Mouse (Mus musculus) retina, adult 2 months (tissue): ENCODE results near the gene Lrrc1.

Experiments used
- DNase-seq: peaks from one replicate; pipeline ENCODE4 v3.0.0-alpha.2; 2012; ENCODE audit warnings: low read depth, low spot score

Lrrc1 gene

DNA sequence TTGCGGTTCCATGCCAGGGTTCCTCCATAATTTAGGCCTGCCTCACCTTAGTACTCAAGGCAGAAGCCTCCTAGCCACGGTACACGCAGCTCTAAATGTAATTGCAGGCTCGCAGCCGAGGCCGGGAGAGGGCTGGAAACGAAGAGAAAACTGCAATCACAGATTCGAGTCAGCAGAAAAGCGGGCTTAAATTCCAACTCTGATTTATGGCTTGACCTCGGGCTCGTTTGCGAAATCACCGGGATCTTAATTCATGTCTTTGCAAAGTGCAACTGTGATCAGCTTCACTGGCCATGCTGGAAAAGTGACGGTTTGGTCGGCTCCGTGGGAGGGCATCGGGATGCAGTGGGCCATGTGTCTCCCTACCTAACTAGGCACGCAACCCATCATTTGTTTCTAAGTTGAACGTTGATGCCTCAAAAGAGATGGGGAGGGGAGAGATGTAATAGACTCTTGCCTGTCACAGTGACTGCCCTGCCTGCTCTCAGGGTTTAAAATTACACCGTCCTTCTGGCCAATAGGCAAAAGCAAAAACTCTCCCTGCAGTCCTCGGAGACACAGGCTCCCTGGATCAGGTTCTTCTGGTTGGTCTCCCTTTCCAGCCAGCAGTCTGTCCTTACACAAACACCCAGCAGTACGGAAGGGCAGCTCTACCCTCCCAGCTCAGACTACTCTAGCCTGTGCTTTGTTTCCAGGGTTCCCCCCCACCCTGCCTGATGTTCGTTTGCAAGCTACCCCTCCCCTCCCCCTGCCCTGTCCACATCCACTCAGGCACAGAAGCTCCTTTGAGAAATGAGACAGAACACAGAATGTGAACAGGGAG lies 117.2 kb downstream of the Lrrc1 start:
- no peak for DNase-seq

DNA sequence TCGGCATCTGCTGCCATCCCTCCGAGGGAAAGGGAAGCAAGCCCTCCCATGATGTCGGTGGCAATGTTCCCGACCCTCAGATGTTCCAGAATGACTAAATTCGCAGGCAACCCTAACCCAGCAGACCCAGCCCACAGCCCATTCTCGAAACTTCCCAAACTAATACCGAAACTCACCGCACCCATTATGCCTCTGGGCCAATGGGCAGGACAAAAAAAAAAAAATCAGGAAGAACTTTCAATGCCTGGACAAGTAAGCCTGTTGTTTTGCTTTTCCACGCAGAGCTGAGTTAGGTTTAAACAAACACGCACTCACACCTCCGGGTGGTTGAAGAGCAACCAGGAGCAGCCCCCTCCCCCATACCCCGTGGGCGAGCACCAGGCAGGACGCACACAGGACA lies 118.6 kb downstream of the Lrrc1 start:
- no peak for DNase-seq

DNA sequence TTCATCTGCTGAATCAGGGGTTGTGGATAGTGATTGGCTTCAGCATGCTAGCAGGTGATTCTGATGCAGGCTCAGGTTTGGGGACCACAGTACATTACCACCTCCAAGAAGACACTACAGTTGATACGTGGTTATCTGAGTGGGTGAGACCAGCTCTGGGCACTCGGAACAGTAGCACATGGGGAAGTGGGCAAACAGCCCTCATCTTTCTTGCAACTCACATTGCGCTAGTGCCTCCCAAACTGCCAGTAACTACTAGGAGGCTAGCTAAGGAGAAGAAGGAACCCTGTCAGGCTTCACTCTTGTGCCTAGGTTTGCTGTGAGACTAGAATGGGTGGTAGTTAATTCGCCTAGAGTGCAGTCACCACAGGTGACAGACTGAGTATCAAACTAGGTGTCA lies 119.1 kb downstream of the Lrrc1 start:
- DNase-seq, result no peak

GRCm38 (mm10) chr9:77420200-77420585 lies 124.5 kb downstream of the Lrrc1 start:
- DNase-seq, result no peak

- DNase-seq, result no peak
Observed at GRCm38 (mm10) chr9:77419501-77420199, 125.0 kb downstream of the Lrrc1 start.

DNA sequence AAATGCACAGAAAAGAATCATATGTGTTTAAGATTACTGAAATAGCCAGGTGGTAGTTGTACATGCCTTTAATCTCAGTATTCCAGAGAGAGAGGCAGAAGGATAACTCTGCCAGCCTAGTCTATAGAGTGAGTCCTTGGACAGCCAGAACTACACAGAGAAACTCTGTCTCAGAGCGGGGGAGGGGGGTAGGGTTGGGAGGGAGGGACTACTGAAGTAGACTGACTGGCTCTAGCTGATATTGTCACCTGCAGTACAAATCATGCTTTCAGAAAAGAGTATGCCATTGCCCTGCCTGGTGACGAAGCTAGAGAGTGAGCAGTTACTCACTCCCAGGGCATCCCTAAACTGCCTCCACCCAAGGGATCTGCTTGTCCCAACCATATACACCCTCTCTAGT lies 125.9 kb downstream of the Lrrc1 start:
- DNase-seq, result no peak

DNA sequence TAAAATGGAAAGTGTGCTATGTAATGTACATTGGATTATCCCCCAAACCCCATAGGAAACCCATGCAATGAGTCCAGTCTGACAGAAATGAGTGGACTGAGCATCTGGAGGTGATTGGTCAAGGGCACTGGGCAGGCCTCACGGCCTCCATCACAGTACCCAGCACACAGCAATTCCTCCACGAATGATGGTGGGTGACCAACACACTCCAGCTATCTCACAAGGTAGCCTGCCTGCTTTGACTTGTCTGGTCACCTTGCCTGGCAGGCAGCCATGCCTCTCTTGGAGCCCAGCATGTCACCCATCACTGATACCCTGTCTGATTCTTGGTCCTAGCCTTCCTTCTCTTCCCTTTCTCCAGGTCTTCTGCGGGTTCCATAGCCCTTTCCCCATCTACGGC lies 128.2 kb downstream of the Lrrc1 start:
- no peak for DNase-seq

DNA sequence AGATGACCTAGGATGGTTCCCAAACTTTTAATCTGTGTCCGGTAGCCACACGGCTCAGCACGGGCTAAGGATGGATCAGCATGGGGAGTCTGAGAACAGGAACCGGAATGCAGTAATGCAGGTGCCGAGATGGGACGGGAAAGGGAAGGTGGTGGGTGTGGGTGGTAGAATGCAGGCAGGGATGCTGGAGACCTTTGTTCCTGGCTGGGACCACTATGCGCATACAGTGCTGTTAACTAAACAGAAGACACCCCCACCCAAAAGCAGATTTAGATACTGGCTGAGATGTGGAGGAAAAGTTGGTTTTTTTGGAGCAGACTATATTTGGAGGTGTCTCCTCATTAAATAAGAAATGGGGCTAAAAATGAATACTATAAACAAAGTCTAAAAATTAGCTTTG lies 128.7 kb downstream of the Lrrc1 start:
- DNase-seq, result no peak

- DNase-seq, result no peak
Observed at GRCm38 (mm10) chr9:77411830-77412425, 132.7 kb downstream of the Lrrc1 start.

- DNase-seq, result no peak
Observed at GRCm38 (mm10) chr9:77410968-77411367, 133.7 kb downstream of the Lrrc1 start.

DNA sequence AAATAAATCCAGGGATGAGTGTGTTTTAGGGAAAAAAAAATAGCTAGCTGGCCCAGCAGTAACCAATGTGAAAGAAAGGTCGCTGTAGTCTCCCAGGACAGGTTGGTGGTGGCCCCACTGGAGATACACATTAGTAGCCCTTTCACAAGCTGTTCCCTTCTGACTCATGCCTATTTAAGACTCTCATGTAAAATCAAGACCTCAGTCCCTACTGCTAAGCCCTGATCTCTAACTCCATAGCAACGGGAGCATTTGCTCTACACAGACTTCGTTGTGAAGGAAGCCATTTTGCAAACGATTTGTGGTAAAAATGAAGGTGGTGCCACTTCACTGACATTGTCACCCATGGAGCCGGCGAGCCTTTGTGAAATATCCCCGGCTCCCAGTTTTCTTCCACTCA lies 134.1 kb downstream of the Lrrc1 start:
- no peak for DNase-seq

GRCm38 (mm10) chr9:77408053-77408603 lies 136.5 kb downstream of the Lrrc1 start:
- no peak for DNase-seq

DNA sequence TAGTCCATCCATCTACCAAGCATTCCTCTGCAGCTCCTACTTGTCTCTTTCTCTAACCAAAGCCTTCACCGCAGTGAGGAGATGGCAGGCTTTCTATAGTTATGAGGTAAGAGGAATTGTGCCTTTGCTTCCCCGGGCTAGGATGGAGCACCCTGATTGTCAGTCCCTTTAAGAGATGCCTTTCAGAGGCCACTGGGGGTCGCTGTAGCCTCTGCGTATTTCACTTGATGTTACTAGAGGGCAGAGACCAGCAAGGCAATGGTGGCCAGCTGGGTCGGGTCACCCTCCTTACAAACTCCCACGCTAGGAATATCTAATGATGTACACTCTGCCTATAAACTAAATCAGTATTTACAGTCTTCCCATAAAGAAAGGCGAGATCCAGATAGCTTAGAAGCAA lies 137.8 kb downstream of the Lrrc1 start:
- DNase-seq, result no peak

GRCm38 (mm10) chr9:77404458-77404857 lies 140.2 kb downstream of the Lrrc1 start:
- DNase-seq, result no peak

- no peak for DNase-seq
Observed at GRCm38 (mm10) chr9:77403961-77404360, 140.7 kb downstream of the Lrrc1 start.

- no peak for DNase-seq
Observed at GRCm38 (mm10) chr9:77402971-77403370, 141.7 kb downstream of the Lrrc1 start.

DNA sequence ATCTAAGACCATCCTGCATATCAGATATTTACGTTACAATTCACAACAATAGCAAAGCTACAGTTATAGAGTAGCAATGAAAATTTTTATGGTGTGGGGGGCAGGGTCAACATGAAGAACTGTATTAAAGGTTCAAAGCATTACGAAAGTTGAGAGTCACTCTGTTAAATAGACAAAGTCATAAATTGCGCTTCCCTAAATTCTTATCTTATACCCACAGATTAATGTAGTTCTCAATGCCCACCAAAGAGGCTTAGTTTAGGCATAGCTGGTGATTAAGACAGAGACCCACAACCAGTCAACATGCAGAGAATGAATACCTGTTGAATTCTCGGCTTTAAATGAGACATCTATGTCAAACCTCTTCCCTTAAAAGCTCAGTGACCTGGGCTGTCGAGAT lies 144.9 kb downstream of the Lrrc1 start:
- DNase-seq, result no peak

DNA sequence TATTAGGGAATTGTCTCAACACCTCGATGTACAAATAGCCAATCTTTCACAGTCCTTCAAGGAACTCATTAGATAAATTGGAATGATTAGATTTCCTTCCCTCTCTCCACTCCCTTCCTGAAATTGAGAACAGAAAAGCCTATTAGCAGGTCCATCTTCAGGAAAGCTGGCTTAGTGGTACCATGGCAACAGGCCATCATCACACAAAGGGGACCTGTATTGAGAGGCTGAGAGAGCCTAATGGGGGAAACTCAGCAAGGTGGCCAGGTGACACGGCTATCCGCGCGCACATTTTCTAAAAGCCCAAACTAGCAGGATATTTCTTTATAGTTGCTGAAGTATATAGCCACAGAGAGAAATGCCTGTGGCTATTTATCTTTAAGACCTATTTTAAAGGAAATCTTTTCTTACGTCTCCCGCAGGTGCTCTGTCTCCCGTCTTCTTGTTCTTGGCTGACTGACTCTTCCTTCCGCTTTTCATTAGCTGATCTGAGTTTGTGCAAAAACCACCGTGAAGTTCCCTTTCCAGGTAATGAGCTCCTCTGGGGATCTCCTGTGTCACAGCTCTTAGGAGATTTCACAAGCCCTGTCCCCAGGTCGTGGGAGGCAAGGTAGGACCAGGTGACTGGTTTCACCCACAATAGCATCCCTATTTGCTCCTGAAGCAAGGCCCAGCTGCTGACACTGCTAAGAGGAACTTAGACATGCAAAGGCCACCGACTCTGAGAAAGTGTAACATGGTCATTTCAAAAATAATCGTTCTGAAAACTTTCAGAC lies 145.6 kb downstream of the Lrrc1 start:
- no peak for DNase-seq

GRCm38 (mm10) chr9:77397027-77397426 lies 147.6 kb downstream of the Lrrc1 start:
- no peak for DNase-seq

- DNase-seq, result no peak
Observed at GRCm38 (mm10) chr9:77391248-77391647, 153.4 kb downstream of the Lrrc1 start.

- no peak for DNase-seq
Observed at GRCm38 (mm10) chr9:77388956-77389355, 155.7 kb downstream of the Lrrc1 start.

- DNase-seq, result no peak
Observed at GRCm38 (mm10) chr9:77386751-77387150, 157.9 kb downstream of the Lrrc1 start.
